Comparison of ENCODE assay signal across 8 mouse cellular contexts in genomic region chr16:42875852-42875980, GRCm38 (mm10). TPM values are rescaled to one million over a fixed set of nuclear protein-coding genes. Genes with fewer than 3 reads are reported as not detected.
DNase-seq lines count a peak whose midpoint lies in the region; ATAC-seq and TF ChIP-seq lines count a peak whose summit lies in the region.

Zbtb20 (plus strand) TSS chr16:42875881.

- no peaks in the 10 kb centered on the region for H3K9me3 ChIP-seq in lung, postnatal 0 days (ENCODE audit: low read length)
- no peaks in the 10 kb centered on the region for H3K9me3 ChIP-seq in embryonic facial prominence, embryonic 12.5 days
- no peaks in the 10 kb centered on the region for H3K9me3 ChIP-seq in heart, postnatal 0 days (replicated peaks; ENCODE audit: control insufficient read depth, low read length)
- no peaks in the 10 kb centered on the region for H3K9me3 ChIP-seq in limb, embryonic 11.5 days (ENCODE audit: control insufficient read depth, low read length)
- H3K9me3 ChIP-seq in stomach, embryonic 16.5 days (replicated peaks; ENCODE audit: control insufficient read depth, low read length) = no peaks in the 10 kb centered on the region

- no peak for ATAC-seq in lung, postnatal 0 days
- no peak for ATAC-seq in embryonic facial prominence, embryonic 12.5 days (ENCODE audit: insufficient number of reproducible peaks, insufficient read depth, low FRiP score, low TSS enrichment)
- no peak for ATAC-seq in heart, postnatal 0 days (ENCODE audit: insufficient read depth, low read depth)
- ATAC-seq in limb, embryonic 11.5 days (ENCODE audit: insufficient number of reproducible peaks, low FRiP score, low TSS enrichment, low read depth) = no peak
- no peak for ATAC-seq in stomach, embryonic 16.5 days (ENCODE audit: insufficient read depth, low FRiP score)

- H3K4me2 ChIP-seq in lung, postnatal 0 days (replicated peaks; ENCODE audit: low read depth, low read length) = peak within 1 kb of the TSS; percentile 60
- H3K4me2 ChIP-seq in embryonic facial prominence, embryonic 12.5 days (replicated peaks) = peak within 1 kb of the TSS; percentile 58
- peak within 1 kb of the TSS; percentile 82 for H3K4me2 ChIP-seq in heart, postnatal 0 days (ENCODE audit: low read depth, low read length)
- H3K4me2 ChIP-seq in limb, embryonic 11.5 days (ENCODE audit: low read depth, severe bottlenecking) = peak within 1 kb of the TSS; percentile 67
- H3K4me2 ChIP-seq in stomach, embryonic 16.5 days (ENCODE audit: low read depth, low read length) = peak within 1 kb of the TSS; percentile 90

- H3K4me3 ChIP-seq in lung, postnatal 0 days (ENCODE audit: low read depth, low read length) = peak within 1 kb of the TSS; percentile 67
- H3K4me3 ChIP-seq in embryonic facial prominence, embryonic 12.5 days = peak within 1 kb of the TSS; percentile 60
- H3K4me3 ChIP-seq in heart, postnatal 0 days (ENCODE audit: low read depth, low read length) = peak within 1 kb of the TSS; percentile 90
- H3K4me3 ChIP-seq in limb, embryonic 11.5 days (ENCODE audit: low read depth, low read length) = peak within 1 kb of the TSS; percentile 56
- H3K4me3 ChIP-seq in stomach, embryonic 16.5 days (replicated peaks; ENCODE audit: low read length) = peak within 1 kb of the TSS; percentile 65

- peak within 1 kb of the TSS; percentile 85 for H3K9ac ChIP-seq in lung, postnatal 0 days (replicated peaks; ENCODE audit: low read depth)
- H3K9ac ChIP-seq in embryonic facial prominence, embryonic 12.5 days = peak within 1 kb of the TSS; percentile 74
- peak within 1 kb of the TSS; percentile 83 for H3K9ac ChIP-seq in heart, postnatal 0 days (replicated peaks; ENCODE audit: low read depth, low read length)
- H3K9ac ChIP-seq in limb, embryonic 11.5 days (ENCODE audit: low read length) = peak within 1 kb of the TSS; percentile 88
- H3K9ac ChIP-seq in stomach, embryonic 16.5 days (ENCODE audit: low read length) = peak within 1 kb of the TSS; percentile 84

- H3K27ac ChIP-seq in lung, postnatal 0 days (ENCODE audit: low read length) = peak within 1 kb of the TSS; percentile 97
- peak within 1 kb of the TSS; percentile 99 for H3K27ac ChIP-seq in embryonic facial prominence, embryonic 12.5 days
- H3K27ac ChIP-seq in heart, postnatal 0 days (ENCODE audit: low read depth) = peak within 1 kb of the TSS; percentile 99
- peak within 1 kb of the TSS; percentile 99 for H3K27ac ChIP-seq in limb, embryonic 11.5 days (replicated peaks; ENCODE audit: low read depth, low read length)
- H3K27ac ChIP-seq in stomach, embryonic 16.5 days (ENCODE audit: low read length) = peak within 1 kb of the TSS; percentile 98

- peaks cover 2% of the 10 kb centered on the region; the same call in 1 of the 2 replicates for H3K4me1 ChIP-seq in lung, postnatal 0 days (ENCODE audit: insufficient read depth, low read depth, low read length)
- H3K4me1 ChIP-seq in embryonic facial prominence, embryonic 12.5 days = no peaks in the 10 kb centered on the region
- H3K4me1 ChIP-seq in heart, postnatal 0 days (ENCODE audit: control insufficient read depth, insufficient read depth) = peaks cover 5% of the 10 kb centered on the region; the same call in 1 of the 2 replicates
- no peaks in the 10 kb centered on the region for H3K4me1 ChIP-seq in limb, embryonic 11.5 days (ENCODE audit: control insufficient read depth, insufficient read depth, low read length)
- no peaks in the 10 kb centered on the region for H3K4me1 ChIP-seq in stomach, embryonic 16.5 days (ENCODE audit: control insufficient read depth, insufficient read depth, low read length)

- TF ChIP-seq EP300 in lung, postnatal 0 days (IDR thresholded peaks at IDR 0.05) = no peak
- no peak for TF ChIP-seq EP300 in heart, postnatal 0 days (IDR thresholded peaks at IDR 0.05; ENCODE audit: low read depth)

- no peaks in the 10 kb centered on the region for H3K36me3 ChIP-seq in lung, postnatal 0 days (ENCODE audit: insufficient read depth, low read length)
- no peaks in the 10 kb centered on the region for H3K36me3 ChIP-seq in embryonic facial prominence, embryonic 12.5 days
- no peaks in the 10 kb centered on the region for H3K36me3 ChIP-seq in heart, postnatal 0 days (replicated peaks; ENCODE audit: control insufficient read depth, insufficient read depth, low read length)
- no peaks in the 10 kb centered on the region for H3K36me3 ChIP-seq in limb, embryonic 11.5 days (ENCODE audit: control insufficient read depth, insufficient read depth, low read length)
- no peaks in the 10 kb centered on the region for H3K36me3 ChIP-seq in stomach, embryonic 16.5 days (ENCODE audit: control insufficient read depth, insufficient read depth, low read length)

- no peak for DNase-seq in lung, postnatal 0 days (ENCODE audit: low spot score)
- DNase-seq in lung, postnatal 14 days = no peak
- no peak for DNase-seq in heart, postnatal 0 days (ENCODE audit: low spot score)
- no peak for DNase-seq in limb, embryonic 11.5 days (ENCODE audit: low spot score)
- no peak for DNase-seq in spleen, postnatal 36 days (ENCODE audit: low spot score in 2 of 2)
- DNase-seq in thymus, postnatal 36 days = no peak

- no peak for TF ChIP-seq CTCF in lung, postnatal 0 days (IDR thresholded peaks at IDR 0.05)
- no peak for TF ChIP-seq CTCF in heart, postnatal 0 days (IDR thresholded peaks at IDR 0.05; ENCODE audit: low read depth)

- 0% methylated on average over 2 of the region's 8 CpGs for WGBS in lung, postnatal 0 days
- 0% methylated on average over 6 of the region's 8 CpGs for WGBS in embryonic facial prominence, embryonic 12.5 days
- WGBS in heart, postnatal 0 days = 0% methylated on average over 2 of the region's 8 CpGs
- WGBS in limb, embryonic 11.5 days = 0% methylated on average over 5 of the region's 8 CpGs
- 1% methylated on average over 8 of the region's 8 CpGs for WGBS in stomach, embryonic 16.5 days

- no peaks in the 10 kb centered on the region for H3K27me3 ChIP-seq in lung, postnatal 0 days (replicated peaks; ENCODE audit: insufficient read depth, low read length)
- no peaks in the 10 kb centered on the region for H3K27me3 ChIP-seq in embryonic facial prominence, embryonic 12.5 days
- H3K27me3 ChIP-seq in heart, postnatal 0 days (ENCODE audit: control insufficient read depth, insufficient read depth, low read length) = no peaks in the 10 kb centered on the region
- H3K27me3 ChIP-seq in limb, embryonic 11.5 days (ENCODE audit: control insufficient read depth, insufficient read depth, low read length) = no peaks in the 10 kb centered on the region
- no peaks in the 10 kb centered on the region for H3K27me3 ChIP-seq in stomach, embryonic 16.5 days (ENCODE audit: control insufficient read depth, insufficient read depth, low read length)

RNA-seq across cellular contexts. Expression of gene Zbtb20, which starts in this region (rescaled TPM):
- 27.9 and 39.7 TPM in 2 replicates for polyA plus RNA-seq in lung, postnatal 0 days (2015; fragmentation: Nextera tagmentation; extraction: Ambion mirVana)
- polyA plus RNA-seq in embryonic facial prominence, embryonic 12.5 days (2016; fragmentation: Nextera tagmentation; extraction: Ambion mirVana) = 24.1 and 25.8 TPM in 2 replicates
- total RNA-seq in heart, postnatal 0 days (2014; rRNA removed; ENCODE audit: low replicate concordance) = 19.8 and 36.2 TPM in 2 replicates
- 45.8 and 48.7 TPM in 2 replicates for polyA plus RNA-seq in heart, postnatal 0 days (2015; fragmentation: Nextera tagmentation; extraction: Ambion mirVana)
- 12.9 and 14.7 TPM in 2 replicates for polyA plus RNA-seq in limb, embryonic 11.5 days (2014; fragmentation: Nextera tagmentation; extraction: Ambion mirVana)
- 23.5 and 26.3 TPM in 2 replicates for polyA plus RNA-seq in stomach, embryonic 16.5 days (2015; fragmentation: Nextera tagmentation; extraction: Ambion mirVana)
